Mouse (Mus musculus) gastrocnemius, adult 2 months (tissue): ENCODE measurements around the gene Cbx8. TPM values are rescaled to one million over a fixed set of nuclear protein-coding genes. Genes with fewer than 3 reads are reported as not detected.
A peak's percentile ranks its signal among the peaks of the same experiment; 100 is the strongest.

Source experiments
- DNase-seq: peaks from one replicate; pipeline ENCODE4 v3.0.0; 2022
- H3K27ac ChIP-seq: fragments of 200-600 bp; 2 replicates; pipeline ENCODE4 v1.8.1; 2022; ENCODE audit warnings: mild to moderate bottlenecking
- H3K4me3 ChIP-seq: fragments of 200-600 bp; 2 replicates; pipeline ENCODE4 v1.8.1; 2022; ENCODE audit warnings: mild to moderate bottlenecking, moderate library complexity
- CTCF ChIP-seq: fragments of 200-600 bp; IDR thresholded peaks from 2 replicates; pipeline ENCODE4 v1.8.1; 2022; ENCODE audit warnings: antibody characterized with exemption, mild to moderate bottlenecking, moderate library complexity
- intact Hi-C: fragments of 180-260 bp; cut with DNase I; formaldehyde crosslinking; loops from one replicate; pipeline ENCODE4 v1.15.1; 2025
- long read RNA-seq, 2 experiments: library from polyadenylated mRNA; stranded (forward); transcript quantifications; one replicate each; pipeline ENCODE4 v2.0.0; 2021
- total RNA-seq, 2 experiments: library from RNA; stranded (reverse); gene quantifications; 2 replicates each; pipeline ENCODE4 v1.2.3; 2021

Cbx8 gene
- 1 to 10 TPM; 1.5 to 1.6 TPM for total RNA-seq
- long read RNA-seq, experiment 1: 0 reads
- long read RNA-seq, experiment 2, partial matches to known transcripts: 0 of 4 reads
- long read RNA-seq, experiment 2, other reads (novel, unspliced or antisense): 0 of 4 reads

DNA sequence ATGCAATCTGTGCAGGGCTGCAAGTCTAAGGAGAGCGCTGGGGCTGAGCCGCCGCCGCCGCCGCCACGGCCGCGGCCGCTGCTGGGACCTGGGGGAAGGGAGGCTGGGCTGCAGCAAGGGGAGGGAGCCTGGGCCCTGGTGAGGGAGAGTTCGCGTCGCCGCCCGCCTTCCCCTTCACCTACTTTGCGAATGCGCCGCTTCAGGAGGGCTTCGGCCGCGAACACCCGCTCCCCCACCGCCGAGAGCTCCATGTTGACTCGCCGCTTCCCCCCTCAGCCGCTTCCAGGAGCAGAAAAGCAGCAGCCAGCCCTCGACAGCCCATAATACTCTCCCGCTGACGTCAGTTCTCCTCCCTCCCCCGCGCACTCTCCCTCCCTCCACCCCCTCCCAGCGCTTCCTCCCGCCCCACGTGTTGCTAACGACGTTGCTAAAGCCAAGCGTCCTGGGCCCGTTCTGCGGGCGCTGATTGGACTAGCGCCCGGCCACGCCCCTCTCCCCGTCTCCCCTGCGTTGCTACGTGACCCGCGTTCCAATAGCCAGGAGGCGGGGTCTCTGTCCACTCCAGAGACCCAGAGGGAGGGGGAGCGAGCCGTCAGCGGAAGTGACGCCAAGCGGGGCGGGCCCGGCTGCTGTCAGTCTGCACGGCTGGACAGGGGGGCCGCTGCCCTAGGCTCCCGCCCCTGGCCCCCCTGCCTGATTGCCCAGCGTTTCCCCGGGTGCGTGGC is at the start of gene Cbx8:
Gene Cbx8 (minus strand): TSS at position 370 of the 725 bp plus-strand sequence.
- intact Hi-C loops: loop anchor here (5.0 kb wide), 2 partner anchors 47 to 87 kb away; partner anchors contain the start of gene Cbx4
- peak within 1 kb of the TSS; percentile 95 for H3K27ac ChIP-seq
- peak; percentile 100 for DNase-seq

DNA sequence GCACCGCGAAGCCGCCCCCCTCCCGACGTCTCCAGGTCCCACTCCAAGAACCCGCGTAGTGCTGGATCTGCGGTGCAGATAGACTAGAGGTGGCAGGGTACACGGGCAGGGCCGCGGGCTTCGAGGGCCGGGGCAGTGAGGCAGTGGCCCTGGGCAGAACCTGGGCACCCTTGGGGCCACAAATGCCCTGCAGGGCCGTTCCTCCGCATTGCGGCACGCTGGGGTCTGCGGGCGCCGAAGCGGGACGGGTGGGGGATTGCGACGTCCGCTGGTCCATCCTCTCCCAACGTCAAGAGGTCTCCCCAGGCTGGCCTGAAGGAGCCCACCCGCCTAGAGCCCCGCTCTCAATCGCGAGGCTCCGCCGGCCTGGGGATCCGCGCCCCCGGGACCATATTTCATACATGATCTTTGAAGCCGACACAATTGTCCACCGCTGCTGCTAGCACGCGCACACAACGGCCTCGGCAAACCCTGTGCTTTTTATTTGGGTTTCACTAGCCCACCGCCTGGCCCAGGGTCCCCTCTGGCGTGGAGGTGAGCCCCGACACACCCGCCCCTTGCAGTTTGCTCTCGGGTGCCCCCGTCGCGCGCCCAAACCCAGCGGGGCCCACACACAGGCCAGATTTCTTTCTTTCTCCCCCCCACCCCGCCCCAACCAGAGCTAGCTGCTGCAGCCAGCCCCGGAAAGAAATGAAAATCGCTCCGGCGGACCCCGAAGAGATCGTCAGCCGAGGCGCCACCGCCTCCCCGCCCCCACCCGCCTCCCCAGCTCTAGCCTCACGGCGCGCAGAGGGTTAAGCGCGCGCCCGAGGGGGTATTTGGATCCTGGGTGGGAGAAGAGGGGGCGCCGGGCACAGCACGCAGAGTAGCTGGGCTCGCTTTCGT is 49.5 kb upstream of the Cbx8 start:
- DNase-seq: peak; percentile 39
- Histone ChIP-seq H3K4me3 (peak overlapping the region; percentile 82), H3K27ac (peak overlapping the region; percentile 68)
- intact Hi-C loops: no loop called here
- TF ChIP-seq CTCF: no peak

More for the DNA sequence above, at the start of gene Cbx8:
- TF ChIP-seq CTCF: no peak
- H3K4me3 ChIP-seq: peak within 1 kb of the TSS; percentile 88

DNA sequence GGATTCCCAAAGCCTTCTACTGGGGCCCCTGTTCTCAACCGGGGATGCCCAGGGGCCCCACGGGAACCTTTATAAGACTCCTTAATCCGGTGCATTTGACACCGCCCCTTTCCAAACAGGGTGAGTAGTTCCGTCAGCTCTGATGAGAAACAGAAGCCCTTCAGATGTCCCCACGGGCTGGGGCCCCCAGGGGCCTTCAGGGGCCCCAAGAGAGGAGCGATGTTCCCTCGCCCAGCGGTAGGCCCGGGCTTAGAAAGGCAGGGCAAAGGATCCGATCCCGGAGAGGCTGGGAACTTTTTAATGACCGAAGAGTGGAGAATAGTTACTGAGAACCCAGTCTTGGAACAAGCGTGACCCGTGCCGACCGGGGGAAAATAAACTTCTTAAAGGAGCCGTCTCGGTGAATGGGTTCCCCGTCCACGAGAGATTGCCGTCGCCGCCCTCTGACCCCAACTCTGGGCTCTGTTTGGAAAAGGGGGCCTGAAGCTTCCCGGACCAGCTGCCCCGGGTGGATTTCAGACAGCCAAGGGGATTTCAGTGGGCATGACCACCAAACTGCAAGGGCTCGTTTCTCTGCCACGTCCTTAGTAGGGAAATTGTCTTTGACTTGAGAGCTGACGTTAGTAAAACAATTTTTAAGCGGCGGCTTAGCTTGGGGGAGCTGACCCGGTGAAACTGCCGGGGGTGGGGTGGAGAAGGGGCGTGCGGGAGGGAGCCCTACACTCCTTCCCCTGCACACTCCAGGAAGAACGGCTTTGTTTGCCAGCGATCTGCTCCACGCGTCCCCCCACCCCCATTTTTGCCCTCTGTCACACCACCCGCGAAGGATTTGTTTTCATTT is 48.7 kb upstream of the Cbx8 start:
- no peak for TF ChIP-seq CTCF
- intact Hi-C loops: loop anchor here (5.0 kb wide), 3 partner anchors 33 to 98 kb away; partner anchors contain the start of gene Cbx8
- no peak for DNase-seq
- Histone ChIP-seq H3K4me3 (peak overlapping the region; percentile 82), H3K27ac (no peak overlapping the region)

DNA sequence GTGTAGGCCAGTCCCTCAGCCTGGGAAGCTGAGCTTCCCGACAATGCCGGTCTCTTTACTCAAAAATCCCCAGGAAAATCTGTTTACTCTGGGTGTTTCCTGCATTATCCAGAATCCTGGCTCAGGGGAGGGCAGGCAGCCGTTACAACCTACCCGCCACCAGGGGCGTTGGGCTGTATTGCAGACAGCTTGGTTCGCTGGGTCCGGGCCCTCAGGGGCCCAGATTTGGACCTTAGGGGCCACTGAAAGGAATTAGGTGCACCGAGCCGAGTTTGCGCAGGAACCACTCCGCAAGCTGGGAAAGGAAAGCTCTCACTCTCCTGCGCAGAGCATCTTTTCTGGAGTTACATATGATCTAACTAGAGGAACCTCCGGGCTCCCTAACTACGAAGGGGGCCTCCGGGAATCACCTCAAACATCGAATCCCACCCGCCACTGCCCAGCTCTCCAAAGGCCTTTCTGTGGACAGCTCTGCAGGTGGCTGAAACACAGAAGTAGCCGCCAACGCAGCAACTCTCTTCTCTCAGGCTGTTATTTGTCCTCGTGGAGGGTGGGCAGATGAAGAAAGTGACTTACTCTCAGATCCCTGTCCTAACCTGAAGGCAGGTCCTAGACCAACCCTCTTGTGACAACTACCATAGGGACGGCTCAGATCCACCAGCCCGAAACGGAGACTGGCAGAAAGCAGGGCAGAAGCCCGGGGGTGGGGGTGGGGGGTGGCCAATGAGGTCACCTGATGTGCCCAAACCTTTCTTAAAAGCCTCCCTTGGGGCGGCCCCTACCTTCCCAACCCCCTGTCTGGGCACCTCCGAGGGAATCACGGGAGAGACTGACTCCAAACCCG is 47.8 kb upstream of the Cbx8 start:
- intact Hi-C loops: loop anchor here (5.0 kb wide), 3 partner anchors 34 to 99 kb away; partner anchors contain the start of gene Cbx8
- DNase-seq: no peak
- peak; percentile 44 for TF ChIP-seq CTCF
- H3K4me3 ChIP-seq: no peak overlapping the region; the same call in 1 of the 2 replicates
- no peak overlapping the region for H3K27ac ChIP-seq

DNA sequence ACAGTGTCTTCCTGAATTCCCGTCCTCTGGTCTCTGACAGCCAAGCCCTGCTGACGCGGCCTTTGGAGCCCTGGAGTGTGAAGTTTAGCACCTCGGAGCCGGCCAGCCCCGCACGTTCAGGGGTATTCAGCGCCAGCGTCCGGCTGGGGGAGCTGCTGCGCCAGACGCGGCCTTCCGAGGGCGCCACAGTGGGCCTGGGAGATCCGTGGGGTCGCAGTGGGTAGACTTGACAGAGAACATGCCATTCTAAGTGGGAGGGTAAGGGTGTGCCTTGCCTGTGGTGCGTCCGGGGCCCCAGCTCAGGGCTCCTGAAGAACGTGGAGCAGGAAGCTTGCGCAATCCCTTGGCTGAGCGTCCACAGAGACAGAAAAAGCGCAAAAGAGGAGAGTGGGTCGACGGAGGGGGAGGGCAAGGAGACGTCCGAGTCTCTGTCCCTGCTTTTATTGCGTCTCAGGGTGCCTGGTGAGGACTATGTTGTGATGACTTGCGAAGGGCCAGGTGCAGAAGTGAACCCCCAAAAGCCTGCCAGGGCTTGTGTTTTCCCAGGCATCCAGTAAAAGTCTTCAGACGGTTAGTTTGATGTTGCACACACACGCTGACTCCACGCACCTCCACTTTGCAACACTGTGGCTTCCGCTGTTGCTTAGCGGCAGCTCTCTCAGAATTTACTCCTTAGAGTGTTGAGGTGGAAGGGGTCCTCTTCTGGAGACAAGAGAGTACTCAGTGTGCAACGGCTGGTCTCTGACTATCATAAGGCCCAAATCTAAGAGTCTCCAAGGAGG is 46.7 kb upstream of the Cbx8 start:
- peak overlapping the region; percentile 31 for H3K4me3 ChIP-seq
- intact Hi-C loops: loop anchor here (5.0 kb wide), 3 partner anchors 35 to 100 kb away; partner anchors contain the start of gene Cbx8

DNA sequence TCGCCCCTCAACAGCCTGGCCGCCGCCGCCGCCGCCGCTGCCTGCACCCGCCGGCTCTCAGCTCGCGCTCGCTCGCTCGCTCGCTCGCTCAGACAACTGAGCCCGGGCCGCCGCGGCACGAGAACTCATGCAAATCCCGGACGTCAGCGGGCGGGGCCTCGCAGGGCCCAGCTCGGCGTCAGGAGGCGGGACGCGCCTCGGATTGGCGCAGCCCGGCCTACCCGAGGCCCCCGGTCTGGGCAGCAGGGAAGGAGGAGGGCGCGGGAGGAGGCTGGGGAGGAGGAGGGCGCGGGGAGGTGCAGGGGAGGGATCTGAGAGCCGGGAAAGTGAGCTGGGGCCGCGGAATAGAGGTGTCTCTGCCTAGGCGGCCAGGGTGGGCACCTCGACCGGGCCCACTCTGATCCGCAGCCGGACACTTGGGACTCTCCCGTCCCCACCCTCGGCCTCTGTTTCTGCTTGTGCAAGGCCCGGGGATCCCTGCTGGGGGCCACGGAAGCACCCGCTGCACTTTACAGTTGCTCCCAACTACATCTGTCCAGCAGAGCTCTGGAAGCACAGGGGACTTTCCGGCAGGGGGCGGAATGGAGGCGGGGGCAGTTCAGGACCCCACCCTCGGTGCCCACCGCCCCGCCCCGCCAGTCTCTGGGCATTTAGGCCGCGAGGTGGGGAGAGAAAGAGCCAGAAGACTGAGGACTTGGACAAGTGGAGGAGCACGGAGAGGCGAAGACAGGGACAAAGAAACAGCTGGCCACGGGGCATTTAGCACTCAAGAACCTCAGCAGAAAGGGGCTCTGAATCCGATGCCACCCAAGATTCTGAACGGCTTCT is 45.6 kb upstream of the Cbx8 start, which contains the start of gene Cbx4:
Gene Cbx4 (minus strand): TSS at position 78 of the 828 bp plus-strand sequence.
- H3K4me3 ChIP-seq: peak within 1 kb of the TSS; percentile 85
- H3K27ac ChIP-seq: peak within 1 kb of the TSS; percentile 92
- intact Hi-C loops: loop anchor here (5.0 kb wide), 3 partner anchors 36 to 101 kb away; partner anchors contain the start of gene Cbx8
- DNase-seq: peak; percentile 97
- TF ChIP-seq CTCF: peak; percentile 63

More for the DNA sequence above, 46.7 kb upstream of the Cbx8 start:
- H3K27ac ChIP-seq: peak overlapping the region; percentile 35; the same call in 1 of the 2 replicates
- peak; percentile 76 for DNase-seq
- peak; percentile 18; the same call in 1 of the 2 replicates for TF ChIP-seq CTCF

DNA sequence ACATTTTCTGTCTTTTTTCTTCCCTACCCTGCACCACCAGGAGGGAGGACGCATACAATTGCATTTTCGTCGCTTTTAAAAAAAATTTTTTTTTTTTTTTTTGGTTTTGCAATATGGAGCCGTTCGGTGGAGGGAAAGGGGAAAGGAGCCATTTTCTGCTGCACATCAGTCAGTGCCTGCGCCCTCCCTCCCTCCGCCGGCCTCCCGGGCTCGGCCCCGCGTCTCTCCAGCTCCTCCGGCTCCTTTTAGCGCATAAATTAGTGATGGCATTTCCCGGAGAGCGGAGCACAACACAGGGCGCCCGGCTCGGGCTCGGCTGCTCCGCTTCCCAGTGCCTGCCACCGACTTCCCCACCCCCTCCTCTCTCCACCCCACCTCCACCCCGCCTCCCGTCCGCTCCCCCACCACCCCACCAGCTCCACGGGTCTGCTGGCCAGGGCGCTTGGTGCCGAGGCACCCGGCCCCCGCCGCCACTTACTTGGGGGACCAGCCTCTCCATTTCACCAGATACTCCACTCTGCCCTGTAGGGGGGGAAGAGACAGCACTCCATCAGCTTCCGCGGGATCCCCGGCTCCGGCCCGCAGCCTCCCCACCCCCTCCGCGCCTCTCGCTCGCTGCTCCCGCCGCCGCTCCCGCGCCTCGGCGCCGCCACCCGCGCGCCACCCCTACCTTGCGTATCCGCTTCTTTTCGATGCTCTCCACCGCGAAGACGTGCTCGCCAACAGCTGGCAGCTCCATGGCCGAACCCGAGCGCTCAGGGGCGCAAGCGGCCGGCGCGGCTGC is 44.7 kb upstream of the Cbx8 start:
- intact Hi-C loops: loop anchor here (2.0 to 5.0 kb wide), 4 partner anchors 35 to 102 kb away; partner anchors contain the start of gene Cbx8

DNA sequence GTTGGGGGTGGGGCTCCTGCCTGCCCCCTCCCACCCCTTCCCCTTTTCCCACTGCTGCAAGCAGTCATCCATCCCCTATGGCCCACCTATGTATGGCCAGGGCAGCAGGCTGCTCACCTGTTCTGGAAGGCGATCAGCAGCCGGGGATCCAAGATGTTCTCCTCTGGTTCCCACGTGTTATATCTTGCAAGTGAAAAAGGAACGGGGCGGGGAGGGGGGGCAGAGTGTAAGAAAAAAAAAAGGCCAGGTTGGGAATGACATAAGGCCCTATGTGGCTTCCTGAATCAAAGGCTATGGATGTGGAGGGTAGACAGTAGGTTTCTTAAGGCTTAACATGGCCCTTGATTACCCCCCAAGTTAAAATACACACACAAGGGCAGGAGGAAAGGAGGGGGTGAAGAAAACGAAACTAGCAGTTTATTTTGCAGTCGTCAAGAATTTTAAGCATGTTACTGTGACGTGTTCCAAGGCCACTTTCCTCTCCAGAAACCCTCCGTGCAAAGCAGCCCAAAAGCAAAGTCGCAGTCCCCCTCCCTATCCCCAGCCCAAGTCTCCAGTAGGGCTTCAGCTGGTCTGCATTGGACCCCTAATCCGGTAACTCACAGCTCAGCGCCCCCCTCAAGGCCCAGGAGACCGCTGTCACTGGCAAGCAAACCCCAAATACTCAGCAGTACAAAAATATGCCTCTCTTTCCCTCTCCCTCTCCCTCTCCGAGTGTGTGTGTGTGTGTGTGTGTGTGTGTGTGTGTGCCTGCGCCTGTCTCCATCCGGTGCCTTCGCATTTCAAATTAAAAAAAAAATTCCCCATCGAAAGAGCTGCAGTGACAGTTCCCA is 43.9 kb upstream of the Cbx8 start:
- TF ChIP-seq CTCF: no peak

More for the DNA sequence above, 44.7 kb upstream of the Cbx8 start:
- Histone ChIP-seq H3K4me3 (peak overlapping the region; percentile 85), H3K27ac (peak overlapping the region; percentile 92)
- DNase-seq: peak; percentile 77
- no peak for TF ChIP-seq CTCF

More for the DNA sequence above, 43.9 kb upstream of the Cbx8 start:
- DNase-seq: peak; percentile 42
- Histone ChIP-seq H3K4me3 (peak overlapping the region; percentile 85), H3K27ac (peak overlapping the region; percentile 92)
- intact Hi-C loops: loop anchor here (2.0 to 5.0 kb wide), 4 partner anchors 34 to 103 kb away; partner anchors contain the start of gene Cbx8
